Mouse (Mus musculus) forelimb bud, embryonic 11.5 days (tissue): ENCODE measurements around the gene Fnip2.
"Not testable (repeated sequence)": the region's sequence is repeated elsewhere in the genome, so short reads cannot be mapped to it uniquely, and the experiment has no call there.

Experiments
- DNase-seq: peaks from one replicate; pipeline ENCODE4 v3.0.0-alpha.2; 2012; ENCODE audit warnings: low read depth, low spot score

The Fnip2 gene

GRCm38 (mm10) chr3:79567703-79568362, at the start of gene Fnip2:
Fnip2 (minus strand) TSS chr3:79567796.
- peak; percentile 93 for DNase-seq

GRCm38 (mm10) chr3:79609886-79610285, 42.3 kb upstream of the Fnip2 start:
- DNase-seq = no peak

GRCm38 (mm10) chr3:79595468-79595867, 27.9 kb upstream of the Fnip2 start:
- no peak for DNase-seq

- no peak for DNase-seq
These were observed 24.3 kb upstream of the Fnip2 start for GRCm38 (mm10) chr3:79591793-79592471.

GRCm38 (mm10) chr3:79590863-79591792, 23.5 kb upstream of the Fnip2 start, which contains the start of gene Ppid:
Ppid (plus strand) TSS chr3:79591342.
- DNase-seq = peak; percentile 89

- DNase-seq = no peak
These were observed 22.1 kb upstream of the Fnip2 start for GRCm38 (mm10) chr3:79589671-79590070.

GRCm38 (mm10) chr3:79586804-79587203, 19.2 kb upstream of the Fnip2 start:
- peak; percentile 93 for DNase-seq

- no peak for DNase-seq
These were observed 12.4 kb upstream of the Fnip2 start for GRCm38 (mm10) chr3:79579891-79580575.

- no peak for DNase-seq
These were observed 10.6 kb upstream of the Fnip2 start for GRCm38 (mm10) chr3:79578164-79578563.

GRCm38 (mm10) chr3:79577606-79578005, 10.0 kb upstream of the Fnip2 start:
- DNase-seq = no peak

- no peak for DNase-seq
These were observed 9.3 kb upstream of the Fnip2 start for GRCm38 (mm10) chr3:79576865-79577264.

- DNase-seq = no peak
These were observed 8.8 kb upstream of the Fnip2 start for GRCm38 (mm10) chr3:79576468-79576816.

- no peak for DNase-seq
These were observed 8.2 kb upstream of the Fnip2 start for GRCm38 (mm10) chr3:79575576-79576467.

- no peak for DNase-seq
These were observed 6.7 kb upstream of the Fnip2 start for GRCm38 (mm10) chr3:79574336-79574735.

GRCm38 (mm10) chr3:79573376-79573775, 5.8 kb upstream of the Fnip2 start:
- DNase-seq = not testable (repeated sequence)

GRCm38 (mm10) chr3:79572399-79572798, 4.8 kb upstream of the Fnip2 start:
- DNase-seq = no peak

GRCm38 (mm10) chr3:79569351-79569681, 1.7 kb upstream of the Fnip2 start:
- no peak for DNase-seq

GRCm38 (mm10) chr3:79568629-79569350, 1.2 kb upstream of the Fnip2 start:
- no peak for DNase-seq

GRCm38 (mm10) chr3:79566716-79567691, 592 bp downstream of the Fnip2 start:
- DNase-seq = no peak
